Mouse (Mus musculus): Measurements from ENCODE around the gene Fabp6. TPM values are rescaled to one million over a fixed set of nuclear protein-coding genes. Genes with fewer than 3 reads are reported as not detected.

Gene Fabp6
- total and polyA plus RNA-seq, 3 experiments, result not detected

- Histone ChIP-seq H3K27ac (peak overlapping the region; percentile 61), H3K36me3 (ENCODE audit: control insufficient read depth, insufficient read depth, low read length) (no peaks in the 10 kb centered on the region), H3K9ac (ENCODE audit: low read depth, low read length) (no peak overlapping the region), H3K4me3 (no peak overlapping the region), H3K79me2 (replicated peaks; ENCODE audit: control insufficient read depth, insufficient read depth, low read length) (no peaks in the 10 kb centered on the region), H3K4me1 (ENCODE audit: control insufficient read depth, insufficient read depth, low read length) (peaks cover 12% of the 10 kb centered on the region), H3K27me3 (ENCODE audit: control insufficient read depth, insufficient read depth, low read length) (no peaks in the 10 kb centered on the region)
- no peak for DNase-seq
- TF ChIP-seq EP300 (IDR thresholded peaks at IDR 0.05; ENCODE audit: insufficient read depth, low read depth, low read length) (no peak), CTCF (IDR thresholded peaks at IDR 0.05) (no peak), POLR2A (IDR thresholded peaks at IDR 0.05; ENCODE audit: insufficient read depth, low read depth, low read length) (no peak)
- intact Hi-C loops (cut with DNase I), result loop anchor here (2.0 kb wide), 1 partner anchor 20 kb away; no protein-coding TSS in a partner anchor
- WGBS, result 36% methylated on average over 12 of the region's 12 CpGs
These were observed 52.5 kb downstream of the Fabp6 start for GRCm38 (mm10) chr11:43548657-43549435.

GRCm38 (mm10) chr11:43548148-43548547 is 53.2 kb downstream of the Fabp6 start:
- TF ChIP-seq EP300 (IDR thresholded peaks at IDR 0.05; ENCODE audit: insufficient read depth, low read depth, low read length) (no peak), CTCF (IDR thresholded peaks at IDR 0.05) (no peak), POLR2A (IDR thresholded peaks at IDR 0.05; ENCODE audit: insufficient read depth, low read depth, low read length) (no peak)
- H3K36me3 ChIP-seq (ENCODE audit: control insufficient read depth, insufficient read depth, low read length), result no peaks in the 10 kb centered on the region
- 19% methylated on average over 7 of the region's 7 CpGs for WGBS
- peak overlapping the region; percentile 61 for H3K27ac ChIP-seq
- no peak overlapping the region for H3K4me3 ChIP-seq
- H3K79me2 ChIP-seq (replicated peaks; ENCODE audit: control insufficient read depth, insufficient read depth, low read length), result no peaks in the 10 kb centered on the region
- H3K9ac ChIP-seq (ENCODE audit: low read depth, low read length), result no peak overlapping the region
- intact Hi-C loops (cut with DNase I), result loop anchor here (2.0 kb wide), 1 partner anchor 21 kb away; no protein-coding TSS in a partner anchor
- H3K4me1 ChIP-seq (ENCODE audit: control insufficient read depth, insufficient read depth, low read length), result peaks cover 12% of the 10 kb centered on the region
- H3K27me3 ChIP-seq (ENCODE audit: control insufficient read depth, insufficient read depth, low read length), result no peaks in the 10 kb centered on the region
- DNase-seq, result peak; percentile 75 to 83

- 71% methylated on average over 4 of the region's 4 CpGs for WGBS
- TF ChIP-seq EP300 (IDR thresholded peaks at IDR 0.05; ENCODE audit: insufficient read depth, low read depth, low read length) (no peak), POLR2A (IDR thresholded peaks at IDR 0.05; ENCODE audit: insufficient read depth, low read depth, low read length) (no peak), CTCF (IDR thresholded peaks at IDR 0.05) (no peak)
- H3K27ac ChIP-seq, result no peak overlapping the region
- H3K9ac ChIP-seq (ENCODE audit: low read depth, low read length), result no peak overlapping the region
- no peak overlapping the region for H3K4me3 ChIP-seq
- no peaks in the 10 kb centered on the region for H3K79me2 ChIP-seq (replicated peaks; ENCODE audit: control insufficient read depth, insufficient read depth, low read length)
- peaks cover 12% of the 10 kb centered on the region for H3K4me1 ChIP-seq (ENCODE audit: control insufficient read depth, insufficient read depth, low read length)
- no peaks in the 10 kb centered on the region for H3K36me3 ChIP-seq (ENCODE audit: control insufficient read depth, insufficient read depth, low read length)
- intact Hi-C loops (cut with DNase I), result no loop called here
- no peak for DNase-seq
- no peaks in the 10 kb centered on the region for H3K27me3 ChIP-seq (ENCODE audit: control insufficient read depth, insufficient read depth, low read length)
These were observed 54.7 kb downstream of the Fabp6 start for GRCm38 (mm10) chr11:43546678-43547077.

Other genes with a start within 250 kb of the Fabp6 start
- gene Pttg1, start 175.3 kb downstream of the Fabp6 start, total RNA-seq (2021), result 10 to 100 TPM; 74.8 to 84.5 TPM
- 55.5 and 80.9 TPM in 2 replicates for gene Pttg1, start 175.3 kb downstream of the Fabp6 start, polyA plus RNA-seq (2012; rRNA removed)
- gene Slu7, start 167.8 kb downstream of the Fabp6 start, total RNA-seq (2021), result 10 to 100 TPM; 27.2 to 27.8 TPM
- gene Slu7, start 167.8 kb downstream of the Fabp6 start, polyA plus RNA-seq (2012; rRNA removed), result 3.8 and 4.7 TPM in 2 replicates
- gene C1qtnf2, start 127.3 kb downstream of the Fabp6 start, total RNA-seq (2021), result 1 to 10 TPM; 4.7 to 5.3 TPM
- gene C1qtnf2, start 127.3 kb downstream of the Fabp6 start, polyA plus RNA-seq (2012; rRNA removed), result 7.8 and 10.8 TPM in 2 replicates
- gene Ccnjl, start 72.8 kb downstream of the Fabp6 start, total RNA-seq (2021), result 1 to 10 TPM; 2.1 to 3.0 TPM
- gene Ccnjl, start 72.8 kb downstream of the Fabp6 start, polyA plus RNA-seq (2012; rRNA removed), result 2.0 and 2.9 TPM in 2 replicates
- under 1 TPM; 0.26 to 0.68 TPM for gene 4933415A04Rik, start 14.5 kb downstream of the Fabp6 start, total RNA-seq (2021)
- 0.23 and 0.29 TPM in 2 replicates for gene 4933415A04Rik, start 14.5 kb downstream of the Fabp6 start, polyA plus RNA-seq (2012; rRNA removed)
- gene Pwwp2a, start 80.5 kb upstream of the Fabp6 start, total RNA-seq (2021), result 10 to 100 TPM; 16.8 to 18.3 TPM
- gene Pwwp2a, start 80.5 kb upstream of the Fabp6 start, polyA plus RNA-seq (2012; rRNA removed), result 7.4 and 12.1 TPM in 2 replicates
- gene Ttc1, start 146.5 kb upstream of the Fabp6 start, total RNA-seq (2021), result 10 to 100 TPM; 47.5 to 56.3 TPM
- 15.3 and 21.8 TPM in 2 replicates for gene Ttc1, start 146.5 kb upstream of the Fabp6 start, polyA plus RNA-seq (2012; rRNA removed)

Measured in heart, adult 2 months (tissue).